Mouse (Mus musculus) lung, postnatal 10 days (tissue): ENCODE measurements at regions not wholly inside any gene's neighbourhood (a gene's known extent, or its start where the extent isn't known, plus 50 kb on each side); places are given as distances from the start of the nearest gene placed in this dataset.

ENCODE experiments used
- DNase-seq: peaks from one replicate; pipeline ENCODE4 v3.0.0; 2021

- no peak for DNase-seq
Measured at GRCm38 (mm10) chr10:98043873-98044272, 317.3 kb upstream of the C030005K15Rik start.

GRCm38 (mm10) chr10:98044579-98044978 lies 318.0 kb upstream of the C030005K15Rik start:
- DNase-seq: no peak

- no peak for DNase-seq
Measured at GRCm38 (mm10) chr10:98073432-98073831, 346.9 kb upstream of the C030005K15Rik start.

- no peak for DNase-seq
Measured at GRCm38 (mm10) chr10:98084881-98085280, 358.3 kb upstream of the C030005K15Rik start.

- no peak for DNase-seq
Measured at GRCm38 (mm10) chr10:98116296-98116695, 389.7 kb upstream of the C030005K15Rik start.

- DNase-seq: no peak
Measured at GRCm38 (mm10) chr10:98125713-98126112, 399.2 kb upstream of the C030005K15Rik start.

GRCm38 (mm10) chr10:98135026-98135425 lies 408.5 kb upstream of the C030005K15Rik start:
- DNase-seq: no peak

- no peak for DNase-seq
Measured at GRCm38 (mm10) chr10:98145773-98146172, 419.2 kb upstream of the C030005K15Rik start.

- peak; percentile 15 for DNase-seq
Measured at GRCm38 (mm10) chr10:98146998-98147863, 420.7 kb upstream of the C030005K15Rik start.

- no peak for DNase-seq
Measured at GRCm38 (mm10) chr10:98155982-98156381, 429.4 kb upstream of the C030005K15Rik start.

GRCm38 (mm10) chr10:98185666-98186065 lies 459.1 kb upstream of the C030005K15Rik start:
- DNase-seq: peak; percentile 3

GRCm38 (mm10) chr10:98196852-98197251 lies 470.3 kb upstream of the C030005K15Rik start:
- DNase-seq: no peak

- DNase-seq: no peak
Measured at GRCm38 (mm10) chr10:98210246-98210645, 483.7 kb upstream of the C030005K15Rik start.

- no peak for DNase-seq
Measured at GRCm38 (mm10) chr10:98212876-98213587, 486.5 kb upstream of the C030005K15Rik start.

- DNase-seq: no peak
Measured at GRCm38 (mm10) chr10:98231017-98231416, 504.5 kb upstream of the C030005K15Rik start.

- DNase-seq: no peak
Measured at GRCm38 (mm10) chr10:98231705-98232235, 505.2 kb upstream of the C030005K15Rik start.

GRCm38 (mm10) chr10:98248311-98248710 lies 521.8 kb upstream of the C030005K15Rik start:
- DNase-seq: no peak

- peak; percentile 44 for DNase-seq
Measured at GRCm38 (mm10) chr10:98257980-98258707, 531.6 kb upstream of the C030005K15Rik start.

- no peak for DNase-seq
Measured at GRCm38 (mm10) chr10:98259283-98259682, 532.7 kb upstream of the C030005K15Rik start.

GRCm38 (mm10) chr10:98268511-98268910 lies 542.0 kb upstream of the C030005K15Rik start:
- no peak for DNase-seq

GRCm38 (mm10) chr10:98291617-98292016 lies 565.1 kb upstream of the C030005K15Rik start:
- DNase-seq: no peak

GRCm38 (mm10) chr10:98292140-98292539 lies 565.6 kb upstream of the C030005K15Rik start:
- peak; percentile 5 for DNase-seq

GRCm38 (mm10) chr10:98305667-98306066 lies 579.1 kb upstream of the C030005K15Rik start:
- no peak for DNase-seq
